Mouse (Mus musculus) E14TG2a.4 (cell line): Measurements from ENCODE around the gene Imp3.

Experiments used
- CTCF ChIP-seq: conservative IDR thresholded peaks from 2 replicates; pipeline ENCODE4 v1.5.1; 2014; ENCODE audit warnings: low read length
- NANOG ChIP-seq: IDR thresholded peaks from 2 replicates; pipeline ENCODE4 v1.6.1; 2014; ENCODE audit warnings: borderline replicate concordance, low read length, mixed read lengths

DNA sequence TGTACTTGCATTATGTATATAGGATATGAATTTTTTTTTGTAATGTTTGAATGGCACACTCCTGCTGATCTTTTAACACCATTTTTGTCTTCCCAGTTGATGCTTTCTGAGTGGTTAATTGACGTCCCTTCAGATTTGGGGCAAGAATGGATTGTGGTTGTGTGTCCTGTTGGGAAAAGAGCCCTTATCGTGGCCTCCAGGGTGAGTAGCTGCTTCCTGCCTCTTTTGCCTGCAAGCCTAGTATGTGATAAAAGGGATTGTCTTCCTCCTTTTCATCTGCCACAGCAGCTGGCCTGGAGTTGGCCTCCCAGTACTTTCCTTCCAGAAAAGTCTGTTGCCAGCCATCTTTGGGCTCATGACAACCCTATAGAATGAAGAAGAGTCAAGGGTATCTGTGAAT, 32.9 kb downstream of the Imp3 start:
- no peak for TF ChIP-seq CTCF
- no peak for TF ChIP-seq NANOG
